ENCODE assay signal across 13 mouse cellular contexts in genomic region chr11:78805198-78805597, GRCm38 (mm10).
"Had no signal": no experiment of that assay in that cellular context is flagged by ENCODE, and none has a peak within 500 bp of the region (broad histone marks: within the 10 kb centered on the region; RNA-seq: fewer than 3 reads in every experiment).

No protein-coding gene starts in this region.

- H3K4me3 ChIP-seq: kidney, embryonic 15.5 days; liver, embryonic 13.5 days had no signal

- DNase-seq: kidney, adult 11 months; kidney, adult 8-10 months; kidney, postnatal 10 days; kidney, postnatal 36 days; layer of hippocampus, postnatal 36 days; liver, embryonic 13.5 days; lung, adult 2 months; lung, postnatal 14 days; lung, postnatal 4 days; midbrain, embryonic 14.5 days; thymus, postnatal 25 days had no signal

- H3K27ac ChIP-seq: kidney, embryonic 15.5 days; liver, embryonic 13.5 days; stomach, postnatal 0 days had no signal
